Mouse (Mus musculus) left cerebral cortex, adult 18-20 months (tissue): ENCODE measurements at regions not wholly inside any gene's neighbourhood (a gene's known extent, or its start where the extent isn't known, plus 50 kb on each side); places are given as distances from the start of the nearest gene placed in this dataset.
A peak's percentile ranks its signal among the peaks of the same experiment; 100 is the strongest.

ENCODE experiments used
- DNase-seq, 2 experiments: peaks; one replicate each; pipeline ENCODE4 v3.0.0; 2021 to 2022; ENCODE audit warnings: low spot score in 2 of 2, mixed read lengths in 1 of 2

- no peak for DNase-seq
Observed at GRCm38 (mm10) chr5:75880088-75880684, 98.1 kb downstream of the Kdr start.

DNA sequence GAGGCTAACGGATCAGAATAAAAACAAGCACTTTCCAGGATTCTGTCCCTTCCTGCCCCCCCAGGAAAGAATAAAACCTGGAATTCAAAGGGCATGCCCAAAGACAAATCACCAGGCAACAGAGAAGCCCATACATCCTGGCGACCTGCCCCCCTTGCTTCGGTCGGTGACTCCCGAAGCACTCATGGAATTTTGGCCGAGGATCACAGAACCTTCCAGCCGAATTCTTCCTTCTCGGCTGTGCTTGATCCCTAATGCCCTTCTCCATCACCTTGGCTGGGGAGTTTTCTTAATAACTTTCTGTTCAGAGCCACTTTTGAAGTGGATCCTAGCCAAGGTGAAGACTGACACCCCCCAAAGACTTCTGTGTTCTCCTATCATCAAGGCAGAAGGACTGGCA lies 99.9 kb downstream of the Kdr start:
- DNase-seq: no peak

GRCm38 (mm10) chr5:75877609-75877971 lies 100.7 kb downstream of the Kdr start:
- DNase-seq: no peak

GRCm38 (mm10) chr5:75876871-75877608 lies 101.2 kb downstream of the Kdr start:
- no peak for DNase-seq

DNA sequence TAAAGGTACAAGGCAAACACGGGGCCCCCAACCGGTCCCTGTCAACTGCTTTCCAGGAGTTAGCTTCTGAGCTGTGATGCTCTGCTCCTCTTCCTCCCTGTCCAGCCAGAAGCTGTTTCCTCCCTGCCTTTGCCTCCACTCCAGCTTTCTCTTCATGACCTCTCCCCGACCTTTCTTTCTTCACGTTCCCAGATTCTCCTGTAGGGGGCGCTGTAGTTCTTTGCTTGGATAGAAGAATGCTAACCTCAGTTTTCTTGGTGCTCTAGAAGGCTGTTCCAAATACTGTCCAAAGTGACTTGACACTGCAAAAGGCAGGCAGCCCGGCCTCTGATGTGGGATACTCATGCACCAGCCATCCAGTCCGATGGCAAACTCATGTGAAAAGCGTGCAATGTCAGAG lies 107.1 kb downstream of the Kdr start:
- peak; percentile 62 to 69 for DNase-seq

GRCm38 (mm10) chr5:75870666-75871065 lies 107.6 kb downstream of the Kdr start:
- no peak for DNase-seq

DNA sequence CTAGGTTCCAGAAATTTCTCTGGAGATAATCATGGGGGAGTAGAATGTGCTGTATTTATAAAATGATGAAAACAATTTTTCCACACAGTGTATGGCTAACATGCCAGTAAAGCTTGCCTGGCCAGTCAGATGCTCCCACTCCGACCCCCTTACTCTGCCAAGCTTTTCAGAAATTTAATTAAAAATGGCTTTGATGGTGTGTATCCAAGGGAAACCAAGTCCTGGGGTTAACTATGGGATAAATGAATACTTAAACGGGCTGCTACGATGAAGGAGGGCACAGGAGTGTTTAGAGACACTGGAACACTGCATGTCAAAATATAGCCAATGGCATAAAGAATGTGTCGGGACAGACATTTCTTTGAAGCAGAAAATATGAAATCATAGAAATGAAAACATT lies 108.7 kb downstream of the Kdr start:
- DNase-seq: no peak

DNA sequence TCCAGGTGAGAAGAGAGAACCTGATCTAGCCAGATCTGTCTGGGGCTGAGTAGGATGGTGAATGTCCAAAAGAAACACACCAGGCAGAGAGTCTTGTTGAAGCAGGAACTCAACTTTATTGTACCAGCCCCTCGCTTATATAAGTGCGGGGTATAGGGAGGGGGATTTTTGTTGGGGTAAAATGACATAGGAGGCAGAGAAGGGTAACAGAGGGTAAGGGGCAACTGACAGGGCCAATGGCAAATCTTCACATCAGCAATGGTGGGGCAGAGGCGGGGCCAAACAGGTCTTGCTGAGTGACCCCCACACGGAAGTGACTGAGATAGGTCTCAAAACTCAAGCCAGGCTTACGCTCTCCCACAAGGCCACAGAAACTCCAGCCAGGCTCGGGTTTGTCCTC lies 113.2 kb downstream of the Kdr start:
- DNase-seq: no peak

DNA sequence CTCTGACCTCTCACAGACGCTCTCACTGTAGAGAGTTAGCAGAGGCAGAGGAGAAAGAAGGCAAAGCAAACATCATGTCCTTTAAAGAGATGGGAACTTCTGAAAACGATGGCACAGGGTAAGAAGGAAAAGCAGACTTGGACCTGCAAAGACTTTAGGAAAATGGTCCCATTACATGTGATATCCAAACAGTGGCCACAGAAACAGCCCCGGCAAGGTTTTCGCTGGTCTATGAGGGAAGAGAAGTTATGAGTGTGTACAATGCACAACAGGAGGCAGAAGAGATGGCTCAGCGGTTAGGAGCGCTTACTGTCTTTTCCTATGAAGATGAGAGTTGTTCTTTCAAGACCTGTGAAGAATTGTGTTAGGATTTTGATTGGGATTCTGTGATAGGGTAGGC lies 114.9 kb downstream of the Kdr start:
- DNase-seq: no peak

DNA sequence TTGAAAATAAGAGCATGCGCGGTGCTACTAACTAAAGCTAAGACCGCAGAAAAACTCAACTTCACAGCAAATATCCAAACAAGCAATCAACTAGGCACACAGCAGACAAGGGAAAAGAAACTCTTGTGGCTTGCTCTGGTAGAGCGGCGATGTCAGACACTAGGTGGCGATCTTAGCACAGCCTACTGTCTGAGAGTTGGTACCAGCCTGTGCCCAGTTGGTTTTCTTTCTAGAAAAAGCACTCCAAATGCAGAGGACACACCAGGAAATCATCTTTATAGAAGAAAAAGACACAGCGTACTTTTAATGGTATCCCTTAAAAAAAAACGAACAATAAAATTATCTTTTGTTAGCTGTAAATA lies 115.6 kb downstream of the Kdr start:
- DNase-seq: peak; percentile 69 to 73

DNA sequence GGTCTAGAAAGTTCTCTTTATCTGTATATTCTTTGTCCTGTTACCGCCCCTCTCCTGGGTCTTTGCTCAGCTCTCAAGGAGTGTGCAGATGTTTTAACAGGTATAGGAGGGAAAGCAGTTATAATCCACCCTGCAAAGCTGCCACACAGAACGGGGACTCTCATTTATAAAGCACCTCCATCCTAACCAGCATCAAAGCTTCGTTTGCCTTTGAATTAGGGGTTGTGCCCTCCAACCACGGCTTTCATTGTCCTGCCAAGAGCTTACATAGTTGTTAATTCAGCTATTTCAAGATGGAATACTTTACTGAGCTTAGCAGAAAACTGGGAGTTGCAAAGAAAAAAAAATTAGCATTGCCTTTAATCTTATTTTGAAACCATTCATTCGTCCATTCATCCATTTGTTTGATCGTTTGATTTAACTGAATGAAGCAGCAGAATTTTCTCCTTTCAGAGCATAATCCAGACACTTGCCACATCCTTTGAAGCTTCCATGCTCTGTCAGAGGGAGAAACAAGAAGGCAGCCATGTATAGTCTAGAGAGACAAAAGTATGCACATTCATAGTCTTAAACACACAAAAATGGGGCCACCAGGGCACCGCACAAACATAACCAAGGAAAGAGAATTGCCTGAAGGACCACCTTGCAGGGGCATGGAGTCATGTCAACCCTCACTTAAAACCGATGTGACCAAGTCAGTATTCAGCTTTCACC lies 116.2 kb downstream of the Kdr start:
- DNase-seq: no peak

GRCm38 (mm10) chr5:75859316-75859836 lies 118.9 kb downstream of the Kdr start:
- DNase-seq: no peak

GRCm38 (mm10) chr5:75850855-75851254 lies 127.4 kb downstream of the Kdr start:
- no peak for DNase-seq

DNA sequence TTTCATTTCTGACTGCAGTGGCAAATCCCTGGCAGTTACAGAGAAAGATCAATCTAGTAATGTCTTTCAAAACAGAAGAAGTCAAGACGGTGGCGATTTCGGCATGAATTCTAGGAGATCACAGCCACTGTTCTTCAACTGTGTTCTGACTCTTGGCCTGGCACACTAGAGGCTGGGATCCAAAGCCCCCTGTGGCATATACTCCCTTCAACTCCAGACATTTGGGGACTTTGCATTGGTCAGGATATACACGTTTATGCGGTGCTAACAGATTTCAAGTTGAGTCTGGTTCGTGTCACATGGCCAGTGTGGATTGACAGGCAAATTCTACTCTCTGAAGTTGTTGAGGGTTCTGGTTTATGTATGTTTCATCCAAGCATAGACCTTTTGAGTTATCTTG lies 130.3 kb downstream of the Kdr start:
- no peak for DNase-seq

- DNase-seq: no peak
Observed at GRCm38 (mm10) chr5:75847341-75847740, 130.9 kb downstream of the Kdr start.

DNA sequence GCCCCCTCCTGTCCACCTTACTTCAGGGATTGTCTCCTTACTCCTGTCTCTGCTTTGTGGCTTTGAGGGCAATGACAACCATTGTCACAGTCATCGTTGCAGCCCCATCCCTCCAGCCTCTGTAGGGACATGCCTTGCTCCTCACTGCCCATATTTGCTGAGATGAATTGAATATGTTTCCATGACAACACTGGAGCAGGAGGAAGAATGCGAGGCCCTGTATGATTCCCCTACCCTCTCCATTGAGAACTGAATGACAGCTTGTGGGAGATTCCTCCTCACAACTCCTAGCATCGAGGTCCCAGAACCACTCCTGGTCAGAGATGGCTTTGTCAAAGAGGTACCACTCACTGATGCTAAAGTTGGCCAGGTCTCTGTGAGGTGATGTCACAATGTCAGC lies 132.2 kb downstream of the Kdr start:
- no peak for DNase-seq

GRCm38 (mm10) chr5:75843807-75844206 lies 134.5 kb downstream of the Kdr start:
- DNase-seq: no peak

DNA sequence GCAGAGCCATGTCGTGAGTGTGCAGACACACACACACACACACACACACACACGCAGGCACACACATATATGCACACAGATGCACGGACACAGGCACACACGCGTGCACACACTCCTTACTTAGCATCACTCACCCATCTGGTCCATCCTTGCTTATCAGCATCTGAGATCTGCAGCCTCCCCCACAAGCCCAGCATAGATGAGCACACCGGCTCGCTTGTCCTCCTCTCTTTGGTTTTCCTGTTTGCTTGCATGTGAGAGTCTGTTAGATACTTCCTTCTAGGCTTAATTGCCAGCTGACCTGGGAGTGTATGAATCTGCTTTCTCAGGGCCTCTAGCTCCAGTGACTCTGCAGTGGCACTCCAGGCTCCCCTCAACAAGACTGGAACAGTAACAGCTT lies 137.8 kb downstream of the Kdr start:
- DNase-seq: no peak

DNA sequence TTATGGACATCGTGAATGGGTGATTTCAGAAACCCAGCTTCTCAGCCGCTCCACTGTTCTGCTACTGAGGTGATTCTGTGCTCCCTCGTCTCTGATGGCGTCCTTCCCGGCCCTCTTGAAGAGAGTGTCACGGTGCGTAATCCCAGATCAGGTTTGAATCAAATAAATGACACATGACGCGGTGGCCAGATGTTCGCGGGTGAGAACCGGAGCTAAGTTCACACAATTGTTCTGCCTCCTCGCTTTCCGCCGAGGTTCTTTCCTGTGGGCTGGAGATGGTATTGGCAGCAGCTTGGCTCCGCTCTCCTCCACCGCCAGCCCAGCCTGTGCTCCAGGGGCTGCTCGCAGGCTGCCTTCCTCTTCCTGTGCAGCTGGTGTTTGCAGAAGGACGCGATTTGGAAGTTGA lies 142.7 kb downstream of the Kdr start:
- DNase-seq: peak in 1 of 2 experiments; percentile 16

DNA sequence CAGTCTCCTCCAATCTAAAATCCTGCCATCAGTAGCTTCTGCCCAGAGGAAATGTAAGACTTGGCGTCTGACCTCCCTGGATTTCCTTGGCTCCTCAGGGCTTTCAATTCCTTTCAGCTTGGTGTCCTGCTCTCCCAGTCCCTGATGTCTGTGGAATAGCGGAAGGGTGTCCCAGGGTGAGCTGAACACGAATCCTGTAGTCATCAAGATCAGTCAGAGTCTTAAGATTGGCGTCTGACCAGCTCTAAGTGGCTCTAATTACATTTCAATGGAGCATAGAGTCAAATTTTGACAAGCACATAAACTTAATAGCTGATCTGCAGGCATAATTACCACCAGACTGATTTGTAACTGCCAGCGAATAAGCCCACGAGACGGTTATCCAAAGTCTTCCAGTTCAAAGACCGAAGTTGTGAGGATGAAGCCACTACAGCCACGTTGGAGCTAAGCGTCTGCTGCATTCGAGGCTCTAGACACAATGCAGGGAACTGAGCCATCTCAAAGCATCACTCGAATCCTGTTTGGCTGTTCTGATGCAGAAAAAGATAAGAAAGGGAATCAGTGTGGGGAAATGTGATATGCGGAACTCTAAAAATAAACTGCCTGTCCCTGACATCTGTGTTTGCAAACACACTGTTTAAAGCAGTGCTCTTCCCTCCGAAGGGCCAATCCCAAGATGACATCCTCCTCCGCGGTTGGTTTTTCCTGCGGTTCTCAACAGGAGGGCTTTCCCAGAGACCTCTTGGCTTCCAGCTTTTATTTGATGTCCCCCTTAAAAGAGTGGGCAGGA lies 143.3 kb downstream of the Kdr start:
- DNase-seq: peak in 1 of 2 experiments; percentile 6

DNA sequence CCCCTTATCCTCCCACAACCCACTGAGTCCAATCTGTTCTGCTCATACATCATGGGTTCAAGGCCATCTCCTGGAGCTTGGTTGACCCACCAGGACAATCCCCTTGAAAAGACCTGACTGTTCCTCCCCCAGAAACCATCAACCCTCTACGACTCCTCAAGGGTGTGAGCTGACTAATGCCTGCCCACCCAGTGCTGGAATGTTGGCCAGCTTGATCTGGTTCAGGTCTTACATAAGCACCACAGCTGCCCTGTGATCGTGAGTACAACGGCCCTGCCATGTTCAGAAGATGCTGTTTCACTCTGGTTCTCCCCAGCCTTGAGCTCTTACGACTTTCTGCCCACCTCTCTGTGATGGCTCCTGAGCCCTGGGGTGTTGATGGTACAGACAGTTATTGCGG lies 145.9 kb downstream of the Kdr start:
- DNase-seq: no peak
